Mouse (Mus musculus) left cerebral cortex, adult 2 months (tissue): ENCODE measurements around the gene Wnt3. TPM values are rescaled to one million over a fixed set of nuclear protein-coding genes. Genes with fewer than 3 reads are reported as not detected.

Experiments
- DNase-seq, 2 experiments: peaks; one replicate each; pipeline ENCODE4 v3.0.0; 2021 to 2022; ENCODE audit warnings: low spot score in 2 of 2, mixed read lengths in 1 of 2; ENCODE audit errors: extremely low spot score in 1 of 2
- H3K27ac ChIP-seq: fragments of 200-600 bp; 2 replicates; pipeline ENCODE4 v1.8.1; 2022
- H3K4me3 ChIP-seq: fragments of 200-600 bp; 2 replicates; pipeline ENCODE4 v1.8.1; 2022
- CTCF ChIP-seq: fragments of 200-600 bp; IDR thresholded peaks from 2 replicates; pipeline ENCODE4 v1.8.1; 2022; ENCODE audit warnings: antibody characterized with exemption, mild to moderate bottlenecking, moderate library complexity
- intact Hi-C: fragments of 180-260 bp; cut with DNase I; formaldehyde crosslinking; loops from one replicate; pipeline ENCODE4 v1.15.1; 2025
- total RNA-seq, 2 experiments: library from RNA; stranded (reverse); gene quantifications; 2 replicates each; pipeline ENCODE4 v1.2.3; 2021

The Wnt3 gene
- total RNA-seq, 2 experiments from 2014 or later, result 1.2 TPM

- no peak for DNase-seq
- Histone ChIP-seq H3K4me3 (no peak overlapping the region), H3K27ac (no peak overlapping the region)
- TF ChIP-seq CTCF, result no peak
- intact Hi-C loops, result no loop called here
Observed at GRCm38 (mm10) chr11:103856641-103857040, 82.7 kb downstream of the Wnt3 start.

- no peak for TF ChIP-seq CTCF
- Histone ChIP-seq H3K4me3 (no peak overlapping the region), H3K27ac (no peak overlapping the region)
- no peak for DNase-seq
- intact Hi-C loops, result no loop called here
Observed at GRCm38 (mm10) chr11:103858760-103859159, 84.8 kb downstream of the Wnt3 start.

- no peak for TF ChIP-seq CTCF
- Histone ChIP-seq H3K27ac (no peak overlapping the region; the same call in 1 of the 2 replicates), H3K4me3 (no peak overlapping the region)
- intact Hi-C loops, result no loop called here
- DNase-seq, result no peak
Observed at GRCm38 (mm10) chr11:103859933-103860610, 86.1 kb downstream of the Wnt3 start.

GRCm38 (mm10) chr11:103862951-103863350 lies 89.0 kb downstream of the Wnt3 start:
- Histone ChIP-seq H3K4me3 (no peak overlapping the region), H3K27ac (no peak overlapping the region)
- no peak for TF ChIP-seq CTCF
- DNase-seq, result no peak
- intact Hi-C loops, result no loop called here

GRCm38 (mm10) chr11:103864486-103864885 lies 90.5 kb downstream of the Wnt3 start:
- intact Hi-C loops, result no loop called here
- DNase-seq, result no peak
- no peak overlapping the region for H3K4me3 ChIP-seq
- no peak overlapping the region for H3K27ac ChIP-seq
- no peak for TF ChIP-seq CTCF

- intact Hi-C loops, result no loop called here
- no peak for DNase-seq
- H3K4me3 ChIP-seq, result no peak overlapping the region
- no peak for TF ChIP-seq CTCF
- no peak overlapping the region for H3K27ac ChIP-seq
Observed at GRCm38 (mm10) chr11:103865346-103865745, 91.4 kb downstream of the Wnt3 start.

Other genes starting within 250 kb of the Wnt3 start
- gene Gm884, start 153.0 kb upstream of the Wnt3 start, total RNA-seq, result under 1 TPM; 0.05 to 0.07 TPM
- not detected for gene Lyzl6, start 135.3 kb upstream of the Wnt3 start, total RNA-seq
- 10 to 100 TPM; 92.5 to 92.7 TPM for gene Rprml, start 124.6 kb upstream of the Wnt3 start, total RNA-seq
- gene Gosr2, start 76.3 kb upstream of the Wnt3 start, total RNA-seq, result 10 to 100 TPM; 71.1 to 72.4 TPM
- under 1 TPM; 0.23 to 0.34 TPM for gene Wnt9b, start 24.3 kb upstream of the Wnt3 start, total RNA-seq
- 100 to 1,000 TPM; 858 to 979 TPM for gene Nsf, start 179.9 kb downstream of the Wnt3 start, total RNA-seq
- gene Arf2, start 192.6 kb downstream of the Wnt3 start, total RNA-seq, result 10 to 100 TPM; 49.5 to 51.4 TPM